Mouse (Mus musculus): Measurements from ENCODE around the gene Ehmt2. TPM values are rescaled to one million over a fixed set of nuclear protein-coding genes. Genes with fewer than 3 reads are reported as not detected.

Gene Ehmt2
- polyA plus RNA-seq, 1 experiment from 2014 or later = 62.5 TPM

Small RNA genes within 50 kb of the gene (microRNA-seq; reads per million reads assigned to microRNA genes)
- gene Mir6972 = not detected

Other genes with a start within 250 kb of the Ehmt2 start
- gene Tnxb, start 227.9 kb upstream of the Ehmt2 start, polyA plus RNA-seq (2014; fragmentation: Nextera tagmentation; extraction: Ambion mirVana) = 0.04 and 0.10 TPM in 2 replicates
- gene C4b, start 154.6 kb upstream of the Ehmt2 start, polyA plus RNA-seq (2014; fragmentation: Nextera tagmentation; extraction: Ambion mirVana) = not detected in 2 replicates
- not detected in 2 replicates for gene Cyp21a1, start 93.9 kb upstream of the Ehmt2 start, polyA plus RNA-seq (2014; fragmentation: Nextera tagmentation; extraction: Ambion mirVana)
- gene Stk19, start 61.5 kb upstream of the Ehmt2 start, polyA plus RNA-seq (2014; fragmentation: Nextera tagmentation; extraction: Ambion mirVana) = 31.7 and 33.8 TPM in 2 replicates
- gene Dxo, start 61.5 kb upstream of the Ehmt2 start, polyA plus RNA-seq (2014; fragmentation: Nextera tagmentation; extraction: Ambion mirVana) = 54.9 and 66.4 TPM in 2 replicates
- 36.6 and 46.9 TPM in 2 replicates for gene Skiv2l, start 48.3 kb upstream of the Ehmt2 start, polyA plus RNA-seq (2014; fragmentation: Nextera tagmentation; extraction: Ambion mirVana)
- 82.9 and 92.3 TPM in 2 replicates for gene Nelfe, start 48.1 kb upstream of the Ehmt2 start, polyA plus RNA-seq (2014; fragmentation: Nextera tagmentation; extraction: Ambion mirVana)
- 0.93 and 0.94 TPM in 2 replicates for gene Cfb, start 36.0 kb upstream of the Ehmt2 start, polyA plus RNA-seq (2014; fragmentation: Nextera tagmentation; extraction: Ambion mirVana)
- gene Zbtb12, start 19.0 kb upstream of the Ehmt2 start, polyA plus RNA-seq (2014; fragmentation: Nextera tagmentation; extraction: Ambion mirVana) = 3.5 and 3.8 TPM in 2 replicates
- gene Gm20547, start 16.4 kb upstream of the Ehmt2 start, polyA plus RNA-seq (2014; fragmentation: Nextera tagmentation; extraction: Ambion mirVana) = 0.28 TPM in 1 of 2 replicates, not detected in the other
- 1.3 and 1.4 TPM in 2 replicates for gene C2, start 204 bp upstream of the Ehmt2 start, polyA plus RNA-seq (2014; fragmentation: Nextera tagmentation; extraction: Ambion mirVana)
- not detected in 2 replicates for gene Slc44a4, start 16.0 kb downstream of the Ehmt2 start, polyA plus RNA-seq (2014; fragmentation: Nextera tagmentation; extraction: Ambion mirVana)
- 16.2 and 20.0 TPM in 2 replicates for gene Neu1, start 32.8 kb downstream of the Ehmt2 start, polyA plus RNA-seq (2014; fragmentation: Nextera tagmentation; extraction: Ambion mirVana)
- gene Hspa1b, start 60.8 kb downstream of the Ehmt2 start, polyA plus RNA-seq (2014; fragmentation: Nextera tagmentation; extraction: Ambion mirVana) = 0.15 TPM in 1 of 2 replicates, not detected in the other
- not detected in 2 replicates for gene Gm20481, start 71.4 kb downstream of the Ehmt2 start, polyA plus RNA-seq (2014; fragmentation: Nextera tagmentation; extraction: Ambion mirVana)
- 1.4 and 3.7 TPM in 2 replicates for gene Hspa1a, start 73.7 kb downstream of the Ehmt2 start, polyA plus RNA-seq (2014; fragmentation: Nextera tagmentation; extraction: Ambion mirVana)
- gene Hspa1l, start 74.2 kb downstream of the Ehmt2 start, polyA plus RNA-seq (2014; fragmentation: Nextera tagmentation; extraction: Ambion mirVana) = 1.3 and 1.4 TPM in 2 replicates
- 131 and 148 TPM in 2 replicates for gene Lsm2, start 83.4 kb downstream of the Ehmt2 start, polyA plus RNA-seq (2014; fragmentation: Nextera tagmentation; extraction: Ambion mirVana)
- 42.4 and 53.9 TPM in 2 replicates for gene Vars, start 102.5 kb downstream of the Ehmt2 start, polyA plus RNA-seq (2014; fragmentation: Nextera tagmentation; extraction: Ambion mirVana)
- gene Vwa7, start 118.1 kb downstream of the Ehmt2 start, polyA plus RNA-seq (2014; fragmentation: Nextera tagmentation; extraction: Ambion mirVana) = 0.05 and 0.11 TPM in 2 replicates
- 2.9 and 6.2 TPM in 2 replicates for gene Sapcd1, start 129.5 kb downstream of the Ehmt2 start, polyA plus RNA-seq (2014; fragmentation: Nextera tagmentation; extraction: Ambion mirVana)
- 2.3 and 2.6 TPM in 2 replicates for gene Msh5, start 148.3 kb downstream of the Ehmt2 start, polyA plus RNA-seq (2014; fragmentation: Nextera tagmentation; extraction: Ambion mirVana)
- 28.3 and 37.3 TPM in 2 replicates for gene Clic1, start 151.5 kb downstream of the Ehmt2 start, polyA plus RNA-seq (2014; fragmentation: Nextera tagmentation; extraction: Ambion mirVana)
- gene Ddah2, start 160.6 kb downstream of the Ehmt2 start, polyA plus RNA-seq (2014; fragmentation: Nextera tagmentation; extraction: Ambion mirVana) = 617 and 661 TPM in 2 replicates
- gene Ly6g6c, start 166.9 kb downstream of the Ehmt2 start, polyA plus RNA-seq (2014; fragmentation: Nextera tagmentation; extraction: Ambion mirVana) = not detected in 2 replicates
- 0.28 and 0.42 TPM in 2 replicates for gene Mpig6b, start 167.7 kb downstream of the Ehmt2 start, polyA plus RNA-seq (2014; fragmentation: Nextera tagmentation; extraction: Ambion mirVana)
- 10.1 and 10.7 TPM in 2 replicates for gene Ly6g6e, start 178.4 kb downstream of the Ehmt2 start, polyA plus RNA-seq (2014; fragmentation: Nextera tagmentation; extraction: Ambion mirVana)
- 0.76 and 1.1 TPM in 2 replicates for gene Ly6g6d, start 179.6 kb downstream of the Ehmt2 start, polyA plus RNA-seq (2014; fragmentation: Nextera tagmentation; extraction: Ambion mirVana)
- gene Ly6g6f, start 187.1 kb downstream of the Ehmt2 start, polyA plus RNA-seq (2014; fragmentation: Nextera tagmentation; extraction: Ambion mirVana) = 0.15 TPM in 1 of 2 replicates, not detected in the other
- gene Abhd16a, start 190.8 kb downstream of the Ehmt2 start, polyA plus RNA-seq (2014; fragmentation: Nextera tagmentation; extraction: Ambion mirVana) = 69.9 and 75.7 TPM in 2 replicates
- gene Ly6g5c, start 209.8 kb downstream of the Ehmt2 start, polyA plus RNA-seq (2014; fragmentation: Nextera tagmentation; extraction: Ambion mirVana) = not detected in 2 replicates
- 0.89 and 1.1 TPM in 2 replicates for gene Ly6g5b, start 217.0 kb downstream of the Ehmt2 start, polyA plus RNA-seq (2014; fragmentation: Nextera tagmentation; extraction: Ambion mirVana)
- 31.3 and 34.2 TPM in 2 replicates for gene Gpank1, start 223.0 kb downstream of the Ehmt2 start, polyA plus RNA-seq (2014; fragmentation: Nextera tagmentation; extraction: Ambion mirVana)
- gene Csnk2b, start 223.6 kb downstream of the Ehmt2 start, polyA plus RNA-seq (2014; fragmentation: Nextera tagmentation; extraction: Ambion mirVana) = 313 and 353 TPM in 2 replicates
- 5.2 and 5.5 TPM in 2 replicates for gene D17H6S53E, start 227.9 kb downstream of the Ehmt2 start, polyA plus RNA-seq (2014; fragmentation: Nextera tagmentation; extraction: Ambion mirVana)
- gene Apom, start 233.6 kb downstream of the Ehmt2 start, polyA plus RNA-seq (2014; fragmentation: Nextera tagmentation; extraction: Ambion mirVana) = 0.22 and 0.29 TPM in 2 replicates
- 128 and 144 TPM in 2 replicates for gene Bag6, start 236.7 kb downstream of the Ehmt2 start, polyA plus RNA-seq (2014; fragmentation: Nextera tagmentation; extraction: Ambion mirVana)